Mouse (Mus musculus): ENCODE data around the gene Trpc4. TPM values are rescaled to one million over a fixed set of nuclear protein-coding genes. Genes with fewer than 3 reads are reported as not detected.

Trpc4 gene
- polyA plus RNA-seq, 1 experiment from 2014 or later = 0.05 TPM

- H3K4me2 ChIP-seq = no peak overlapping the region
- H3K27ac ChIP-seq (ENCODE audit: low read depth) = no peak overlapping the region
- H3K4me3 ChIP-seq (ENCODE audit: low read depth, low read length) = no peak overlapping the region
- 0 out of 2 replicates have a peak, but pooled peaks cover 3% of the 10 kb centered on the region for H3K4me1 ChIP-seq (ENCODE audit: insufficient read depth)
- TF ChIP-seq CTCF (IDR thresholded peaks at IDR 0.05; ENCODE audit: low read depth) = peak; percentile 62
- ATAC-seq (ENCODE audit: insufficient read depth) = 0 out of 2 replicates have a peak, but pooled peaks have one; percentile 10
- no peaks in the 10 kb centered on the region for H3K9me3 ChIP-seq (ENCODE audit: low read depth, low read length)
- no peaks in the 10 kb centered on the region for H3K27me3 ChIP-seq (ENCODE audit: insufficient read depth, low read length)
- H3K36me3 ChIP-seq (ENCODE audit: insufficient read depth) = no peaks in the 10 kb centered on the region
- peak; percentile 67 for DNase-seq
- no peak overlapping the region for H3K9ac ChIP-seq
- WGBS = 58% methylated on average over 3 of the region's 3 CpGs
These were observed 201.7 kb downstream of the Trpc4 start for GRCm38 (mm10) chr3:54357561-54357960.

- no peaks in the 10 kb centered on the region for H3K36me3 ChIP-seq (ENCODE audit: insufficient read depth)
- peak; percentile 77 for ATAC-seq (ENCODE audit: insufficient read depth)
- peak overlapping the region; percentile 45 for H3K4me2 ChIP-seq
- 0 out of 2 replicates have a peak, but pooled peaks cover 3% of the 10 kb centered on the region for H3K4me1 ChIP-seq (ENCODE audit: insufficient read depth)
- H3K9ac ChIP-seq = no peak overlapping the region
- H3K9me3 ChIP-seq (ENCODE audit: low read depth, low read length) = no peaks in the 10 kb centered on the region
- 26% methylated on average over 15 of the region's 15 CpGs for WGBS
- DNase-seq = peak; percentile 85
- H3K4me3 ChIP-seq (ENCODE audit: low read depth, low read length) = no peak overlapping the region
- H3K27me3 ChIP-seq (ENCODE audit: insufficient read depth, low read length) = no peaks in the 10 kb centered on the region
- no peak for TF ChIP-seq CTCF (IDR thresholded peaks at IDR 0.05; ENCODE audit: low read depth)
- peak overlapping the region; percentile 55 for H3K27ac ChIP-seq (ENCODE audit: low read depth)
These were observed 202.8 kb downstream of the Trpc4 start for GRCm38 (mm10) chr3:54358463-54359189.

- 32% methylated on average over 6 of the region's 6 CpGs for WGBS
- Histone ChIP-seq H3K4me3 (ENCODE audit: low read depth, low read length) (peak within 1 kb of the TSS; percentile 19; the same call in 1 of the 2 replicates), H3K27me3 (ENCODE audit: insufficient read depth, low read length) (no peaks in the 10 kb centered on the region), H3K4me1 (ENCODE audit: insufficient read depth) (0 out of 2 replicates have a peak, but pooled peaks cover 3% of the 10 kb centered on the region), H3K9me3 (ENCODE audit: low read depth, low read length) (no peaks in the 10 kb centered on the region), H3K36me3 (ENCODE audit: insufficient read depth) (no peaks in the 10 kb centered on the region), H3K9ac (no peak within 1 kb of the TSS), H3K27ac (ENCODE audit: low read depth) (peak within 1 kb of the TSS; percentile 20; the same call in 1 of the 2 replicates), H3K4me2 (peak within 1 kb of the TSS; percentile 27; the same call in 1 of the 2 replicates)
- DNase-seq (peak; percentile 45), ATAC-seq (ENCODE audit: insufficient read depth) (peak; percentile 21; the same call in 1 of the 2 replicates)
- TF ChIP-seq CTCF (IDR thresholded peaks at IDR 0.05; ENCODE audit: low read depth) = no peak
These were observed 205.1 kb downstream of the Trpc4 start, which contains the start of gene Postn for GRCm38 (mm10) chr3:54360897-54361296. Gene Postn (plus strand): TSS chr3:54361109.

GRCm38 (mm10) chr3:54361656-54362055 is 205.8 kb downstream of the Trpc4 start:
- TF ChIP-seq CTCF (IDR thresholded peaks at IDR 0.05; ENCODE audit: low read depth) = no peak
- H3K9ac ChIP-seq = no peak overlapping the region
- H3K36me3 ChIP-seq (ENCODE audit: insufficient read depth) = no peaks in the 10 kb centered on the region
- 0 out of 2 replicates have a peak, but pooled peaks cover 3% of the 10 kb centered on the region for H3K4me1 ChIP-seq (ENCODE audit: insufficient read depth)
- H3K27me3 ChIP-seq (ENCODE audit: insufficient read depth, low read length) = no peaks in the 10 kb centered on the region
- peak; percentile 49 for DNase-seq
- peak overlapping the region; percentile 14; the same call in 1 of the 2 replicates for H3K4me3 ChIP-seq (ENCODE audit: low read depth, low read length)
- H3K27ac ChIP-seq (ENCODE audit: low read depth) = no peak overlapping the region
- H3K9me3 ChIP-seq (ENCODE audit: low read depth, low read length) = no peaks in the 10 kb centered on the region
- peak overlapping the region; percentile 27; the same call in 1 of the 2 replicates for H3K4me2 ChIP-seq
- no peak for ATAC-seq (ENCODE audit: insufficient read depth)

Other genes starting within 250 kb of the Trpc4 start
- 53.5 and 75.1 TPM in 2 replicates for gene Postn, start 205.1 kb downstream of the Trpc4 start, polyA plus RNA-seq (2014; fragmentation: Nextera tagmentation; extraction: Ambion mirVana)